ENCODE assay signal across 18 mouse cellular contexts in genomic region chr10:93519756-93520155, GRCm38 (mm10). TPM values are rescaled to one million over a fixed set of nuclear protein-coding genes. Genes with fewer than 3 reads are reported as not detected.
"Had no signal": no experiment of that assay in that cellular context is flagged by ENCODE, and none has a peak within 500 bp of the region (broad histone marks: within the 10 kb centered on the region; RNA-seq: fewer than 3 reads in every experiment).

No protein-coding gene starts in this region.

- DNase-seq: kidney, postnatal 10 days; kidney, postnatal 4 days; liver, embryonic 13.5 days; liver, postnatal 0 days; retina, postnatal 1 day; right cerebral cortex, postnatal 4 days; spleen, adult 18-20 months; thymus, adult 18-20 months; thymus, postnatal 14 days had no signal

- H3K4me1 ChIP-seq: limb, embryonic 10.5 days; midbrain, embryonic 12.5 days; neural tube, embryonic 13.5 days had no signal

- H3K4me3 ChIP-seq: layer of hippocampus, adult 2 months; limb, embryonic 10.5 days; liver, embryonic 13.5 days; midbrain, embryonic 12.5 days; neural tube, embryonic 13.5 days had no signal

RNA-seq across cellular contexts. Expression of gene Amdhd1, which starts 20.1 kb away (rescaled TPM):
- total RNA-seq: megakaryocyte-erythroid progenitor cell, adult 5-6 weeks had no signal
- polyA plus RNA-seq: midbrain, embryonic 12.5 days; midbrain, embryonic 16.5 days; neural tube, embryonic 13.5 days had no signal

RNA-seq across cellular contexts. Expression of gene Ccdc38, which starts 20.7 kb away (rescaled TPM):
- total RNA-seq: layer of hippocampus, adult 2 months; layer of hippocampus, postnatal 14 days; left cerebral cortex, adult 18-20 months; megakaryocyte-erythroid progenitor cell, adult 5-6 weeks had no signal
- polyA plus RNA-seq: urinary bladder, adult 2 months had no signal

RNA-seq across cellular contexts. Expression of gene Hal, which starts 31.2 kb away (rescaled TPM):
- total RNA-seq: left cerebral cortex, adult 18-20 months; megakaryocyte-erythroid progenitor cell, adult 5-6 weeks had no signal
- polyA plus RNA-seq: midbrain, embryonic 12.5 days; midbrain, embryonic 16.5 days; neural tube, embryonic 13.5 days had no signal
